Mouse (Mus musculus) neural tube, embryonic 10.5 days (tissue): Measurements from ENCODE around the gene Dnaja2.

Experiments used
- DNase-seq: peaks from one replicate; pipeline ENCODE4 v3.0.0-alpha.2; 2017; ENCODE audit warnings: low spot score; ENCODE audit errors: extremely low spot score

Dnaja2 gene

DNA sequence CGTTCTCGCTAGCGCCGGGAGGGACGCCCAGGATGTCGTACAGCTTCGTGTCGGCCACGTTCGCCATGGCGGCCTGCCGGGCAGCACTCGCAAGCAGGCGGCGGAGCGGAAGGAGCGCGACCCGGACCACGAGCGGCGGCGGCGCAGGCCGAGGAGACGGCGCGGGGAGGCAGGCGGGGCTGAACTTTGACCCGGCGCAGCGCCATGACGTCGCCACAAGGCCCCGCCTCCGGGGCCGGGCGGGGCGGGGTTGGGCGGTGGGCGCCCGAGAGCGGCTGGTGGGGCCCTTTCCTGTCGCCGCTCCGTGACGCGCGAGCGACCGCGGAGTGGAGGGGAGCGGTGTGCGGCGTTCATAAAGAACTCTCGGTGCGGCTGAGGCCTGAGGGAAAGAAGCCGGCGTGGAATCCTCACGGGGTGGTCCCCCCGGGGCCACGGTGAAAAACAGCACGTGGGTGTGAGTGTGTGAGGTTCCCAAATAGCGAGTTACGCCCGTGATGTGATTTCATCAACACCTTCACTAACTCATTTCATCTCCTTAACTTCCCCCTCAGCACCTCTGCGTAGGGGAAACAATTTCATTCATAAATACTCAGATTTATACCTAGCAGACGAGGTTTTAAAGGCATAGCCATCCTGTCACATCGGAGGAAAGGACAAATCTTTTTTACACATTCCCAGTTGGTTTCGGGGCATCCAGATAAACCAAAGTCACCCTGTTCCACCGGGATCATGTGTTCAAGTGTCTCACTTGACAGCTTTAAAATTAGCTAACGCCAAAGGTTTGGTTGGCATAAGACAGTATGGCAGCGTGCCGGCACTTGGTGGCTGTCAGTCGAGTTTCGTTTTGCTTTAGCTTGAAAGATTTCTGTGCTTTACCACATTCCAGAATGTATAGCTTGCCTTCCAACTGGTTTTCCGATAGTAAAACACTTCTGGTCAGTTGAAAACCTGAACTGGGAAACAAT, at the start of gene Dnaja2:
Gene Dnaja2, minus strand, starts transcription at position 164 of the 965 bp plus-strand sequence.
- DNase-seq: peak; percentile 94

DNA sequence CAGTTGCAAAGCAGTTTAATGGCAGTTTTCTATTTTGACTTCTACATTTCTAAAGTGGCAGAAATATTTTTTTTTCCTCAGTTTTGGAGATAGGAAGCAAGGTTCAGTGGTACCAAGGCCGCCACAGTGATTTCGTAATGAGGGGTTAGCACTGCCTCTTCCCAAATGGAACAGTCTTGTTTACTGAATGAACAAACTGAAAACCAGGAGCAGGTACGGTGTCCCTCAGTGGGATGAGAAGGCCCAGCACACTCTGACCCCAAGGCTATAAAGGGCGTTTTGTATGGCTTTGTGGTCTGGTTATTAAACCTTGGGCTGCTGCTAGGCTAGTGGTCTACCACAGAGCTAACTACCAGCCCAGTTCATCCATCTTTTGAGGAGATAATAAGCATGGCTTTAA, 49.1 kb upstream of the Dnaja2 start:
- no peak for DNase-seq

- peak; percentile 53 for DNase-seq
These were observed 48.2 kb upstream of the Dnaja2 start for GRCm38 (mm10) chr8:85603203-85603895.

DNA sequence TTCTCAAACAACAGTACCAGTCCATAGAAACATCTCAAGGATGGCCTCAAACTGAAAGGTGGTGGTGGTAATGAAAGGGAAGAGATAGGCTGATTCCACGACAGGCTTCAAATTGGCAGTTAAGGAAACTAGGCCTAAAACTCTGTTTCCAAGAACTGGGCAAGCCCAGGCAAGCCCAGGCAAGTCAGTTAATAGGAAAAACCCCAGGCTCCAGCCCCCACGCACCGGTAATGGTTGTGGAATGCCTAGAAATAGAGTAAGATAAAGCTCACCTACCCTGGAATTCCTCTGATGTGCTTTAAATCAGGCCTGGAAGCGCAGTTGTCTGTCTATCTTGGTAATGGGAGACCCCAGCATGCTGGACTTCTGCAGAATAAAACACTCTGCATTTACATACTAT, 47.6 kb upstream of the Dnaja2 start:
- no peak for DNase-seq

- DNase-seq: no peak
These were observed 46.6 kb upstream of the Dnaja2 start for GRCm38 (mm10) chr8:85601741-85602140.

- no peak for DNase-seq
These were observed 42.5 kb upstream of the Dnaja2 start for GRCm38 (mm10) chr8:85597413-85598191.

DNA sequence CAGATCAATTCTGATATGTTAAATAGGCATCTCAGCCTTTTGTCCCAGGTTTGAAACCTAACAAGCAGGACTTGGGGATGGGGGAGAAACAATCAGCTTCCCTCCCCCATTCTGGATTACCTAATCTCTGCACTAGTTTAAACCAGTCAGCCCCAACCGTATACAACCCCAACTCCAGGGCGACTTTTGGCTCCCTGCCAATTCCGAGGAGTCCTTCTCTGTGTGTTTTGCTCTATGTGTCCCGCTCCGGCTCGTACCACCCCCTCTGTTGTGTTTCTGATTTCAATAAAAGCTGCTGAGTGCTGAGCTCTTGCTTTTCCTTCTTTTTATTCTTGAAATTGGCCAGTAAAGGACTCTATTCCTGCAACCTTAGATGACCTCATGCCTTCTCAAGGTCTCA, 40.2 kb upstream of the Dnaja2 start:
- DNase-seq: no peak

- DNase-seq: no peak
These were observed 39.8 kb upstream of the Dnaja2 start for GRCm38 (mm10) chr8:85594983-85595382.

GRCm38 (mm10) chr8:85593324-85593723, 38.2 kb upstream of the Dnaja2 start:
- no peak for DNase-seq

DNA sequence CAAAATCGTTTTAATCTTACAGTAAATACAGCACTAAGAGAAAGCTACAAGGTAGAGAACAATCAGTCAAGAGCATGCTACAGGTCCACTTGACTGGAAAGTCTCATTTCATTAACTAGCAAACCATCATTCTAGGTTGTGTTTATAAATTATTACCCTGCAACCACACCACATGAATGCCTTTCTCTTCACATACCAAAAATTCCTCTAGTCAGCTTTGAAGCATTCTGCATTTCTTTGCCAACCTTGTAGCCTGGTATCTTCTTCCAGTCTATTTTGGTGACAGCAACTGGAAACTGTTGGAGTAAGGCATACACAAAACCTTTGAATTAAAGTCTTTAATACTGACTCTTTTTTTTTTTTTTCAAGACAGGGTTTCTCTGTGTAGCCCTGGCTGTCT, 36.4 kb upstream of the Dnaja2 start:
- DNase-seq: no peak

GRCm38 (mm10) chr8:85590258-85590657, 35.1 kb upstream of the Dnaja2 start:
- DNase-seq: no peak

DNA sequence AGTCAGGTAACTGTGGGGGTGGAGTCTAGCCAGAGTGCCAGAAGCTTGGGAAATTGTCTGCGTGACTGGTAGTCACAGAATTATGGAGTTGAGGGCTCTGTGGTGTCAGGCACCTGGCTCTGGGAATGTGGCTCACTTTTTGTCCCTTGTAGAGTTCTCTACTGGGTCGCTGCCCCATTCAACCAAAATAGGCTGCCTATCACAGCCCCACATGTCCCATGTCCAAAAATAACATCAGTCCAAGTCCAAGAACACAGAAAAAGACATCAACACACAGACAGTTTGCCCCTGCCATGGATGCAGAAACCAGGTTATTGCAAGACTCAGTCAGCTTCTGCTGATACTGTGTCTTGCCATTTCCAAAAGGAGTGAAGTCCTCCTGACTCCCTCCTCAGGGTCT, 33.5 kb upstream of the Dnaja2 start:
- no peak for DNase-seq

- no peak for DNase-seq
These were observed 22.5 kb upstream of the Dnaja2 start for GRCm38 (mm10) chr8:85577666-85578065.

DNA sequence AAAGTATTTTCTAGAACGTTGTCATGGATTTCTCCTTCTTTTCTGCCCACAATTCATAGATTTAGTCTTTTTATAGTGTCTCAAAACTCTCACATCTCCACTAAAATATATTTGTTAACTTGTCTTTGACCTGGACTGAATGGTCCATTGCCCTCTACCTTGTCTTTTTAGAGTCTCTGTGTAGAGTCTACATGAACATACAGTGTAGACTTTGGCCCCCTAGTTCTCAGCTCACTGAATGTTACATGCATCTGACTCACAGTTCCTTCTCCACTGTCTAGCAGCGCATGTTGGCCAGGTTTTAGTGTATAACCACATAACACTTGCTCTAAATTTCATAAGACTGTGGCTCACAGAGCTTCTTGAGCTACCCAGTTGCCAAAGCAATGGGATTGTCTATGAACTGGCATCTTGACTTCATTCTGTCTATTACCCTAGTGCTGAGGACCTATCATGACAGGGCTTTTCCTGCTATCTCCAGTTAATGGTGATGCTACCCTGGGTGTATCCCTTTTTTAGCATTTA, 18.9 kb upstream of the Dnaja2 start:
- DNase-seq: no peak

GRCm38 (mm10) chr8:85570466-85570865, 15.3 kb upstream of the Dnaja2 start:
- no peak for DNase-seq

- no peak for DNase-seq
These were observed 12.7 kb upstream of the Dnaja2 start for GRCm38 (mm10) chr8:85567801-85568200.

DNA sequence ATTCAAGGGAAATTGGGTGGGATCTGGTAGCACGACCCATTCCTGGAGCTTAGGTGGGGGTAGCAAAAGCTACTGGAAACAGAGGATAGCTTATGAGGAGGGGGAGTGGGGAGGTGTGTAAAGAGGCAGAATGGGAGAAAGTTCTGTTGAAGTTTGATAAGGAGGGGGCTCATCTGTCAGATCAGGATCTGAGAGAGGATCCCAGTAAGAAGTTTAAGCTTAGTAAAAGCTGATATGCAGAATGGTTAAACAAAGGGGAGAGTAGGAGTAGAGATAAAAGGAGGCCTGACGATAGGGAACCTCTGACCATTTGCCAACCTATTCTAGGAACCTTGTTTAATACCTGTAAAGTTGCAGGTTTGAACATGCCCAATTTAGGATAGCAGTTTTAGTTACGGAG, 10.0 kb upstream of the Dnaja2 start:
- no peak for DNase-seq

- DNase-seq: no peak
These were observed 8.2 kb upstream of the Dnaja2 start for GRCm38 (mm10) chr8:85563336-85563735.

DNA sequence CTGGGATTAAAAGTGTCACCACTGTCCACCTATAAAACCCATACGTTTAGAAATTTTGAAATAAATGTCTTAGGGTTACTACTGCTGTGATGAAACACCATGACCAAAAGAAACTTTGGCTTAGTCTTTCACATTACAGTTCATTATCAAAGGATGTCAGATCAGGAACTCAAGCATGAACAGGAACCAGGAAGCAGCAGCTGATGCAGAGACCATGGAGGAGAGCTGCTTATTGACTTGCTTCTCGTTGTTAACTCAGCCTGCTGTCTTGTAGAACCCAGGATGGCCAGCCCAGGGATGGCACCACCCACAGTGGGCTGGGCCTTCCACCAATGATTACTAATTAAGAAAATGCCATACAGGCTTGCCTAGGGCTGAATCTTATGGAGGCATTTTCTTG, 4.8 kb upstream of the Dnaja2 start:
- no peak for DNase-seq

DNA sequence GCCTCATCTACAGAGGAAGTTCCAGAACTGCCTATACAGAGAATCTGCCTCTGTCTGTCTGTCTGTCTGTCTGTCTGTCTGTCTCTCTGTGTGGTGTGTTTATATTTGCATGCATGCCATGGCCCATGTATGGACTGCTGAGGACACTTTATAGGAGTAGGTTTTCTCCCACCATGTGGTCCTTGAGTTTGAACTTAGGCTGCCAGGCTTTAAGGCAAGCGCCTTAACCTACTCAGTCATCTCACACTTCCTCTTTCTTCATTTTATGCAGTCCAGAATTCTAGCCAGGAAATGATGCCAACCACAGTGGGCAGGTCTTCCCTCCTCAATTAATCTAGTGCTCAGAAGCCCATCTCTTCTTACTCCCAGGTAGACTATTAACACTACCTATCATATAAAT, 4.1 kb upstream of the Dnaja2 start:
- no peak for DNase-seq

GRCm38 (mm10) chr8:85557601-85557986, 2.5 kb upstream of the Dnaja2 start:
- no peak for DNase-seq
